Mouse (Mus musculus) thymus, postnatal 14 days (tissue): ENCODE results near the gene Morc1.

ENCODE experiments used
- DNase-seq: peaks from one replicate; pipeline ENCODE4 v3.0.0; 2021

Gene Morc1

DNA sequence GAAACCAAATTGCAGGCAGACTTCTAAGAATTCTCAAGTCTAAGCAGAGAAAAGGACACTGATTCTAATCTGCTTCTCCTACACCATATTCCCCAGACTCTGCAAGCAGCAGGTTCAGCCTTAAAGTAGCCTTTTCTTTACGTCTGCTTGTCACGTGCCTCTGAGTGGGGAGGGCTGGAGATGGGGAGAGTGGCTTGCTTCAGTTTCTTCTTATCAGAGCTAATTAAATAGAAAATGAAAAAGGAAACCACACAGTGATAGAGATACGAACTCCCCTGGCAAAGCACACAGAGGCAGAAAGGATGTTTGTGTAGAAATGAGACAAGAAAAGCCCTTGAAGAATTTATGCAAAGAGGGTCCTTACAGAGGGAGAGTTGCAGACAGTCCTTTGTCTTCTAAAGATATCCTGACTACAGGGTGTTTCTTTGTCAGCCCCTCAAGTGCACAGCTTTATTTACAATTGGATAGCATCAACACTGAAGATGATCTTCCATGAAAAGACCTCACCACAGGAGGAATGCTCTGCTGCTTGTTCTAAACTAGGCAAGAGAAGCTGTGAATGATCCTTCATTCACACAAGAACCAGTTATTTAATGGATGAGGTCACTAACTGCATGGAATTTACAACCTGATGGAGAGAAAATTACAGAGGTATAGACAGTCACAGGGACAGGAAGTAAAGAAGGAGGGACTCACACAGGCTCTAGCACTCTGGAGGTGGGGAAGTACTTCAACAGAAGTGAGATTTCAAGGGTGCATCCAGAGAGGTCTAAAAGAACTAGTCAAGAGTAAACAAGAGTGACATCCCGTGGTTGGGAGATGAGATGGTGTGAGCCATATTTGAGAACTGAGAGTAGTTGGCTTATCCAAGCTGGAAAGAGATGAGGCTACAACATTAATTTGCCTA is 44.1 kb downstream of the Morc1 start:
- no peak for DNase-seq

DNA sequence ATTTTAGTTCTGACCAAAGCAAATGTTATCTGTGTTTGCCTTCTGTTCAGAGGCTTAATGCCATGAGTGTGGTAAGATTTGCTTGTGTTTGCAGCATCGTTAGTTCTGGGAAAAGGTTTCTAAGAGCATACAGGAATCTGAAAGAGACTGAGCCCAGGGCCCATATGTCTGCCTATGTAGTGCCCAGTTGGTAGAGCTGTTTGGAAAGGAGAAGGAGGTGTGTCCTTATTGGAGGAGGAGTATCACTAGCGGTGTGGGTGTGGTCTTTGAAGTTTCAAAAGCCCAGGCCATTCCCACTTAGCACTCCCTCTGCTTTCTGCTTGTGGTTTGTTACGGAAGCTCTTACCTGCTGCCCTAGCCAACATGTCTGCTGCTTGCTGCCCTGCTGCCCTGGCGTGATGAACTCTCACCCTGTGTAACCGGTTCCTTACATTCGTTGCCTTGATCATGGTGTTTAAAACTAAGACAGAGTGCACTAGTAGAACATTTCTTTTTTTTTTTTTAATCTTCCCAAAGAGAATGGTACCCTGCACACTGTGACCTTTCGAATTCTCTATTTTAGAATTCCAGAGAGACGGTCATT is 48.3 kb downstream of the Morc1 start:
- no peak for DNase-seq

DNA sequence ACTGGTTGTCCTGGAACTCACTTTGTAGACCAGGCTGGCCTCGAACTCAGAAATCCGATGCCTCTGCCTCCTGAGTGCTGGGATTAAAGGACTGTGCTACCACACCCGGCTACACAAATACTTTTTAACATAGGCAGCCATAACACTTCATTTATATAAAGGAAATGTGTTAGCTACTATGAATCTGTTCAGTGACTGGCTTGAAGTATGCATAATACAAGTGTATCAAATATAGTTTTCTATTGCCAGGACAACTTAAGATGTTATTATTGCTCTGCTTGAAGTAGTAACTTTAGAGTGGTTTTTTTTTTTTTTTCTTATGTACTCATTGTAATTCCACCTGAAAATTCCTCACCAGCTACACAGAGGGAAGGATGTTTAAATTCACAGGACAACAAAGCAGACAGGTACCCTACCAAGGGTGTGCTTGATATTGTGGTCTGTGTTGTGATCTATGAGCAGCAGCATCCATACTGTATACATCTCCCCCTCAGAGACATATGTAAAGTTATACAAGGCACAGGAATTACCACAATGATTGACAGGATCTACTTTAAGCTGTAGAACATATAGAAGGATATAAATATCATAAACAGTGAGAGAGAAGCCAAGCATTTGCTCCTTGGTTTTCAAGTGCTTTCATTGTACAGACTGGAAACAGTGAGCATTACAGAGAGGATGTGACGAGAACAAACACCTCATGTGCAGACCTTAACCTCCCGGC is 85.9 kb downstream of the Morc1 start:
- no peak for DNase-seq

GRCm38 (mm10) chr16:48519569-48519968 is 88.5 kb downstream of the Morc1 start:
- DNase-seq, result no peak

- DNase-seq, result no peak
These were observed 106.1 kb downstream of the Morc1 start for GRCm38 (mm10) chr16:48537108-48537507.

DNA sequence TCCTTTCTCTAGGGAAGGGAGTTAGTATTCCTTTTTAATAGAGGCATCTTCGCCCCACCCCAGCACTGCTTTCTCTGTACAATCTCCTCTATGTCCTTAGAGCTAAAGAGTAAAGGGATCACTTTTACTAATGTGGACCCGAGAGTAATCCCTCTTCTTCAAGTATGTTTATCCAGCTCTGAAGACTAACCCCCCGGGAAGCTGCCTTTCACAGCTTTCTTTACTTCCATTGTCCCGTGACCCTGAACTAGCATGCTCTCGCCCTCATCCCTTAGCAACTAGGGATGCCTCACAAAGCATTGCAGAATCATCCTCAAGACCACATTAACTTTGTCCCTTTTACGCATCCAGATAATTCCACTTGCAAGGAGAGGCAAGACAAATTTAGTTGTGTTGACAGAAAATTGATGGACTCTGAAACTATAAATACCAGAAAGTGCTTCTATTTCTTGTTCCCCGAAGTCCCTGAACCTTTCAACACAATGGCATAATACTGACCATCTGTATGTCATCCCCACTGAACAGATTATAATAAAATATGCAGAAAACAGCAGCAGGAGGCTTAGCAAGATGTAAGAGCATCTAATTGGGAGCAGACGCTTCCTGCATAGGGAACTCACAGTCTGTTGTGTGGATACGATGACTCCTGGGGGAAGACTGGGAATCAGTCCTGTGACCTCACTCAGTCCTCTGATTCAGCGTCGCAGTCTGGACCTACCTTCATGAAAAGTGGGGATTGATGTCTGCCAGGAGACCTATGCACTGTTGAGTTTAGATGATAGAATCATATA is 131.4 kb downstream of the Morc1 start:
- no peak for DNase-seq

GRCm38 (mm10) chr16:48570354-48570753 is 139.3 kb downstream of the Morc1 start:
- DNase-seq, result peak; percentile 75

- DNase-seq, result no peak
These were observed 143.0 kb downstream of the Morc1 start for GRCm38 (mm10) chr16:48574072-48574471.

DNA sequence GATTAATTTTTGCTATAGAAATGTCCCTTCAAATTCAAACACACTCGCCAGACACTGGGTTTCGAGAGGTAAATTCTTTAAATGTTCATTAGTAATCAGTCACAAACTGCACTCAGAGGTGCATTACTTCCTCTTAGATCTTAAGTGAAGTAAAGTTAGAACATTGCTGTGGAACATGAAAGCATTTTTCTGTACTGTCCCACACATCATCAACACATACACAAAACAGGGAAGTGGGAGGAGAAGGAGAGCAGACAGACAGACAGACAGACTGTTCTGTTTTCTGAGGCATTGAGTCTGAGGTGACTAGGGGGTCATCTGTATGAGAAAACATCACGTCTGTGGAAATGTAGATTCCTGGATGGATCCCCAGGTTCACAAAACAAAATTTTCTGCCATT is 143.5 kb downstream of the Morc1 start:
- no peak for DNase-seq

DNA sequence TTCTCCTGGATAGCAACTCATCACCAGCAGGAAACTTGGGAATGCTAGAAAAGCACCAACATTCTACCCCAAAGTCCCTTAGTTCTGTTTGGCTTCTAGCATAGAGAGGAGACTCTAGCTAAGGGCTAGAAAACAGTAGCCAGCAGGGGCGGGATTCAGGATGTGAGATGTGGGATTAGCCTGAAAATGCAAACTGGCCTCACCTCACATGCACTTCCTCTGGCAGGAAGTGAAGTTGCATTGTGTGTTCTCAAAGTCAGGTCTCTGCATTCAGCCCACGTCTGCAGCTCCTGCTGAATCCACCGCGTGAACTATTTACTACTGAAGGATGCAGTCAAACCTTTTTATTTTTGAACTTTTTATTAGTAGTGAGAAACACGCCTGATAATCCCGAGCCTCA is 154.3 kb downstream of the Morc1 start:
- peak; percentile 53 for DNase-seq

- peak; percentile 79 for DNase-seq
These were observed 163.4 kb downstream of the Morc1 start for GRCm38 (mm10) chr16:48594457-48594856.

DNA sequence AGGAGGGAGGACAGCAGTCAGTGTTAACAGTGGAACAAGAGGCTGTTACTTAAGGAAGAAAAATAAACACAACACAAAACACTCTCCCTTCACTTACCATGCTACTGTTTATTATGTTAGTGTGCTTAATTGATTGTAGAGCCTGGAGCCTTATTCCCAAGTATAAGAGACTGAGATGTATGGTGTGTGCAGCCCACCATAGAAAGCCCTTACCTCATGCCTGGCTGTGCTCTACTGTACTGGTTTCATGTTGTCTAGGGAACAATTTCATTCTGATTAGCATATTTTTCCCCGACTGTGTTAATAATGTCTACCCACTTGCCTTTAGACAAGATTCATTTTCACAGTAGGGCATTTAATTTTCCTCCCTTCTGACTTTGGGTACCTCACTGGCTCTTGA is 164.2 kb downstream of the Morc1 start:
- no peak for DNase-seq

- DNase-seq, result no peak
These were observed 172.7 kb downstream of the Morc1 start for GRCm38 (mm10) chr16:48603735-48604211.

- no peak for DNase-seq
These were observed 175.5 kb downstream of the Morc1 start for GRCm38 (mm10) chr16:48606476-48607038.

DNA sequence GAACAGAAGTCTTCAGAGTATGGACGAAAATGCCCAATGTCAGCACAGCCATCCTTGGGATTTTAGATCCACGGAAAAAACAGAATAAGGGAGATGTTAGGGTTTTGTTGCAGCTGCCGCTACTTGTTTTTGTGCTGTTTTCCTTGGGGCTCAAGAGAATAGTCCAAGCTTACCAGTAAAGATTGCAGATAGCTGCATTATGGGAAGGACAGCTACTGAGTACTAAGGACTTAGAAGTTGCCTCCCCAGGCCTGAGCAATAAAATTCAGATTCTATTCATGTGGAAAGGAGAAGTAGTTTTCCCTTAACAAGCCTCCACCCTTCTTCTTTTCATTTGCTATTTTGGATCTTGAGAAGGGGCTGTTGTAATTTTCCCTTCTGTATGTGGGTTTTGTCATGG is 177.2 kb downstream of the Morc1 start:
- no peak for DNase-seq

DNA sequence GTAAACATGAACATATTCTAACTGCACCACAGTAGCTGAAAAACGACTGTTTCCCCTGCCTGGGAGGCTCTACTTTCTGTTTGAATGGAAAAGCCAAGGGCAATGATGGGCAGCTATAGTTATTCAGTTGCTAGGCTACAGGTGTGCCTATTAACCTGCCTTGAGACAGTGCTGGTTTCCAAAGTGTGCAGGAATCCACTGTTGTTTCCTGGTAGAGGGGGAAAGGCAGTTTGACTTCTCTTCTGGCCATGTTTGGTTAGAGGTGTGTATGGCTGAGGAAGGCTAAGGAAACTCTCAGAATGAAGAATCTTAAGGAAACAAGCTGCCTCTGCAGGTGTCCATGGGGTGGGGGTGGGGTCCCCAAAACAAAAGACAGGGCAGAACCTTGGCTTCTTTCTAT is 179.8 kb downstream of the Morc1 start:
- DNase-seq, result no peak

DNA sequence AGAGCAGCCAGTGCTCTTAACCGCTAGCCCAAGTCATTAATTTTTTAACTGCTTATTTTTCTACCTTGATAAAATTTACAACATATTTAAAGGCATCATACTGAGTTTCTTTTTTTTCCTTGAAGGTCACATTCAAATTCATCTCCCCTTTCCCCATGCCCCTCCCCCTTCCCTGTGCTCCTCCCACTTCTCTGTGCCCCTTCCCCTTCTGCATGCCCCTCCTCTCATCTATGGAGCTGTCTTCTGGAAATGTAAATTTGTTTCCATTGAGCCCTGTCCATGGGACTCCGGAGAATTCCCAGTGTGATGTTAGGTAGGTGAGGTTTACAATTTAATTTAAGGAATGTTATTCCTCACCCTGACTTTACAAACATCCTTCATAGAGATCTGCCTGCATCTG is 180.4 kb downstream of the Morc1 start:
- DNase-seq, result no peak

DNA sequence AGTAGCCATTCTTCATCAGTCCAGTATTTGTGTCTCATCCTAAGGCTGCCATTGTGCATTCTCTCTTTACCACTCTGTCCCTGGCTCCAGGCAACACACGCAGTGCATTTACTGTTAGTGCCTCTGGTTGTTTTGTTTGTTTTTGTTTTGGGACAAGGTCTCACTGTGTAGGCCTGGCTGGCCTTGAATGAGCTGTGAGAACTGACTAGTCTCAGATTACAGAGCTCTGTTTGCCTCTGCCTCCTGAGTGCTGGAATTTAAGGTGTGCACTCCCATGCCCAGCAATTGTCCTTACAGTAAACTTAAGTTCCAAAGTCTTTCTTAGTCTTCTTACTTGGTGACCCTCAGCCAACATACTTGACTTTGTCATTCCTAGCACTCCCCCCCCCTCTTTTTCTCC is 182.7 kb downstream of the Morc1 start:
- DNase-seq, result no peak

GRCm38 (mm10) chr16:48620510-48620909 is 189.5 kb downstream of the Morc1 start:
- no peak for DNase-seq

GRCm38 (mm10) chr16:48621019-48621418 is 190.0 kb downstream of the Morc1 start:
- DNase-seq, result no peak

DNA sequence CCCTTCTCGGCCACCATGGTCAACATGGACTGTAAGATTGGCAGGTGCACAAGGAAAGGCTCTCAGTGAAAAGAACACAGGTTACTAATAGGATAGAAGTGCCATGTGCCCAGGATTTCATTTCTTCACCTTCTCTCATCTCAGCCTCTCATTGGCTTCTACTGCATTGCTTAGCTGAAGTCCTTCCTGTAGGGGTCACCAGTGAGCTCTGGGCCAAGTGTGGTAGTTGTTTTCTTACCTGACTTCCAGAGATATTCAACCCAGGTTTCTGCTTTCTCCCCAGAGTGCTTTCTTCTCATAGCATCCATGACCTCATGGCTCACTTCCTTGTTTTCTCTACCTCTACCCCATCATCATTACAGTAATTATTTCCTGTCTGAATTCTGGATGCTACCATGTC is 192.4 kb downstream of the Morc1 start:
- peak; percentile 69 for DNase-seq

- DNase-seq, result no peak
These were observed 195.1 kb downstream of the Morc1 start for GRCm38 (mm10) chr16:48626186-48626585.

DNA sequence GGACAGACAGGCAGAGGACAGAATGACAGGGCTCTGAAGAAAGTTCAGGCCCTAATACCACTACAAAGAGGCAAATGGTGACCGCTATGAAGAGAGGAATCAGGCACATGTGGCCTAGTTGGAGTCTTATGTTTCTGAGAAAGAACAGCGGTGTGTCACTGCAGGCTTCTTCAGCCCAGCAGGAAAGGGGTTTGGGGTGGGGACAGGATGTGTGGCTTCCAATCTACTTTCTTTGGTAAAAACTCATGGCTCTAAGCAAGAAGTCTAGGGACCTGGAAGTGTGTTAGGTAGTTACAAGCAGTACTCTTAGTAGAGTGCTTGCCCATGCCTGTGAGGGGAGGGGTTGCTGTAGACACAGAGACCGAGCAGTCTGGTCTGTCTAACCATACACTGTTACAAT is 196.3 kb downstream of the Morc1 start:
- DNase-seq, result peak; percentile 46
